ENCODE assay signal across 26 mouse cellular contexts in genomic region chr17:63719771-63720170, GRCm38 (mm10).
DNase-seq lines count a peak whose midpoint lies in the region; ATAC-seq lines count a peak whose summit lies in the region.
"Had no signal": no experiment of that assay in that cellular context is flagged by ENCODE, and none has a peak within 500 bp of the region (broad histone marks: within the 10 kb centered on the region; RNA-seq: fewer than 3 reads in every experiment).

No protein-coding gene starts in this region.

- H3K27ac ChIP-seq in hindbrain, embryonic 15.5 days (replicated peaks): peak overlapping the region; percentile 45; the same call in 1 of the 2 replicates
- H3K27ac ChIP-seq in hindbrain, embryonic 12.5 days: no peak overlapping the region
- H3K27ac ChIP-seq in neural tube, embryonic 13.5 days (replicated peaks): peak overlapping the region; percentile 76
- H3K27ac ChIP-seq: heart, embryonic 15.5 days; hindbrain, embryonic 10.5 days; hindbrain, postnatal 0 days had no signal

- H3K4me1 ChIP-seq in hindbrain, embryonic 15.5 days (replicated peaks): peaks cover 14% of the 10 kb centered on the region
- peaks cover 11% of the 10 kb centered on the region; the same call in 1 of the 2 replicates for H3K4me1 ChIP-seq in hindbrain, embryonic 12.5 days
- H3K4me1 ChIP-seq in neural tube, embryonic 13.5 days (replicated peaks): peaks cover 48% of the 10 kb centered on the region
- H3K4me1 ChIP-seq: heart, embryonic 12.5 days; heart, embryonic 15.5 days; hindbrain, embryonic 10.5 days had no signal

- peak; percentile 61 to 73 for DNase-seq in cerebellum, postnatal 10 days
- no peak for DNase-seq in cerebellum, adult 9-11 months
- no peak for DNase-seq in frontal cortex, postnatal 36 days (ENCODE audit: low spot score in 2 of 2)
- DNase-seq in liver: no peak
- DNase-seq: adrenal gland, postnatal 10 days; adrenal gland, postnatal 36 days; B cell, adult 2 months; cerebellum, adult 8-10 months; forebrain, postnatal 0 days; gastrocnemius, postnatal 25 days; heart, adult 18-20 months; heart, postnatal 10 days; heart, postnatal 36 days had no signal

- H3K4me3 ChIP-seq in hindbrain, embryonic 15.5 days: no peak overlapping the region
- no peak overlapping the region for H3K4me3 ChIP-seq in hindbrain, embryonic 12.5 days
- H3K4me3 ChIP-seq in neural tube, embryonic 13.5 days: no peak overlapping the region
- H3K4me3 ChIP-seq: heart, embryonic 12.5 days; heart, embryonic 15.5 days; hindbrain, embryonic 10.5 days had no signal

- ATAC-seq in hindbrain, embryonic 15.5 days (ENCODE audit: low FRiP score, low read depth): no peak
- no peak for ATAC-seq in hindbrain, embryonic 12.5 days (ENCODE audit: low FRiP score)
- ATAC-seq in neural tube, embryonic 13.5 days (ENCODE audit: low read depth): no peak
- ATAC-seq: forebrain, embryonic 14.5 days; hindbrain, postnatal 0 days; inflammation-experienced regulatory T-cells, adult 6 months; intestine, embryonic 16.5 days; Patski had no signal

- no peaks in the 10 kb centered on the region for H3K9me3 ChIP-seq in hindbrain, embryonic 15.5 days
- H3K9me3 ChIP-seq in hindbrain, embryonic 12.5 days (replicated peaks): no peaks in the 10 kb centered on the region
- H3K9me3 ChIP-seq in neural tube, embryonic 13.5 days: no peaks in the 10 kb centered on the region
- H3K9me3 ChIP-seq: heart, embryonic 12.5 days; heart, embryonic 15.5 days; hindbrain, embryonic 10.5 days had no signal

- WGBS in hindbrain, embryonic 15.5 days: 62% methylated on average over 4 of the region's 4 CpGs
- WGBS in hindbrain, embryonic 12.5 days: 83% methylated on average over 4 of the region's 4 CpGs
- 82% methylated on average over 4 of the region's 4 CpGs for WGBS in neural tube, embryonic 13.5 days

- no peak overlapping the region for H3K9ac ChIP-seq in hindbrain, embryonic 15.5 days
- H3K9ac ChIP-seq in hindbrain, embryonic 12.5 days: no peak overlapping the region
- H3K9ac ChIP-seq in neural tube, embryonic 13.5 days: no peak overlapping the region
- H3K9ac ChIP-seq: forebrain, postnatal 0 days; heart, embryonic 12.5 days; heart, embryonic 15.5 days had no signal

- no peak overlapping the region for H3K4me2 ChIP-seq in hindbrain, embryonic 15.5 days
- no peak overlapping the region for H3K4me2 ChIP-seq in hindbrain, embryonic 12.5 days (replicated peaks)
- H3K4me2 ChIP-seq in neural tube, embryonic 13.5 days: no peak overlapping the region
- H3K4me2 ChIP-seq: heart, embryonic 12.5 days; heart, embryonic 15.5 days had no signal

- H3K36me3 ChIP-seq in hindbrain, embryonic 15.5 days: no peaks in the 10 kb centered on the region
- H3K36me3 ChIP-seq in hindbrain, embryonic 12.5 days: no peaks in the 10 kb centered on the region
- no peaks in the 10 kb centered on the region for H3K36me3 ChIP-seq in neural tube, embryonic 13.5 days
- H3K36me3 ChIP-seq: G1E; heart, embryonic 12.5 days; heart, embryonic 15.5 days; hindbrain, embryonic 10.5 days had no signal

- no peaks in the 10 kb centered on the region for H3K27me3 ChIP-seq in hindbrain, embryonic 15.5 days
- H3K27me3 ChIP-seq in hindbrain, embryonic 12.5 days: no peaks in the 10 kb centered on the region
- H3K27me3 ChIP-seq in neural tube, embryonic 13.5 days: no peaks in the 10 kb centered on the region
- H3K27me3 ChIP-seq: CH12.LX; heart, embryonic 12.5 days; heart, embryonic 15.5 days; Patski had no signal

Comparison
In these comparisons a context has a peak if more than half of its experiments do, and no peak if none do; other contexts are left out.
1. DNase-seq: peak in cerebellum, postnatal 10 days (2 of 2); none in cerebellum, adult 9-11 months (single experiment), frontal cortex, postnatal 36 days (0 of 2) and liver (single experiment).